18 mouse cellular contexts compared by ENCODE assay signal in the genomic region with DNA sequence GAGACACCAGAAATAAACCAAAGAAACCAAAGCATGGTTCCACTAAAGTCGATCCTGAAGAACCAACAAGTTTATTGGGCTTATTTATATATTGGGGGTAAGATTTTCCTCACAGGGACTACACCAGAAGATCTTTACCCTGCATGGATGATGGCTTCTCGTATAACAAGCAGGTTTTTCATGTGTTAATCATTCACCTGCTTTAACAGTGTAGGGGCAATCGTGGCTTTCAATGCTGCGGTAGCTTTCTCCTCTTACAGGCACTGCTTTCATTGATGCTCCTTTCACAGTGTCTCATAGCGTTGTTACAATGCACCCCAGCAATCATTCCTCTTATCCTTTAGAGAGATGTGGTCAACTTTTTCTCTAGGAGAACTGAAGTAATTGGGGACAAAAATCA. TPM values are rescaled to one million over a fixed set of nuclear protein-coding genes. Genes with fewer than 3 reads are reported as not detected.
"Had no signal": no experiment of that assay in that cellular context is flagged by ENCODE, and none has a peak within 500 bp of the region (broad histone marks: within the 10 kb centered on the region; RNA-seq: fewer than 3 reads in every experiment).

No protein-coding gene starts in this region.

- ATAC-seq: lung, postnatal 0 days; midbrain, embryonic 13.5 days; midbrain, embryonic 15.5 days had no signal

- H3K36me3 ChIP-seq: lung, embryonic 15.5 days; midbrain, embryonic 13.5 days; midbrain, embryonic 15.5 days; neural tube, embryonic 12.5 days; stomach, embryonic 15.5 days had no signal

- H3K9me3 ChIP-seq: lung, embryonic 15.5 days; megakaryocyte, embryonic 14.5 days; midbrain, embryonic 13.5 days; midbrain, embryonic 15.5 days; neural tube, embryonic 12.5 days; stomach, embryonic 15.5 days had no signal

- H3K9ac ChIP-seq: lung, embryonic 15.5 days; midbrain, embryonic 13.5 days; midbrain, embryonic 15.5 days; neural tube, embryonic 12.5 days; stomach, embryonic 15.5 days had no signal

- H3K27me3 ChIP-seq: lung, embryonic 15.5 days; megakaryocyte, embryonic 14.5 days; midbrain, embryonic 13.5 days; midbrain, embryonic 15.5 days; neural tube, embryonic 12.5 days; stomach, embryonic 15.5 days had no signal

- H3K4me3 ChIP-seq: lung, embryonic 15.5 days; megakaryocyte, embryonic 14.5 days; midbrain, embryonic 13.5 days; midbrain, embryonic 15.5 days; neural tube, embryonic 12.5 days; stomach, embryonic 15.5 days had no signal

- DNase-seq: lung, adult 2 months; lung, postnatal 14 days; lung, postnatal 36 days; right cerebral cortex, postnatal 14 days; thymus, adult 2 months; thymus, postnatal 25 days; thymus, postnatal 4 days had no signal

- H3K4me1 ChIP-seq: lung, embryonic 15.5 days; megakaryocyte, embryonic 14.5 days; midbrain, embryonic 13.5 days; midbrain, embryonic 15.5 days; neural tube, embryonic 12.5 days; stomach, embryonic 15.5 days had no signal

- H3K4me2 ChIP-seq: lung, embryonic 15.5 days; midbrain, embryonic 11.5 days; midbrain, embryonic 13.5 days; midbrain, embryonic 15.5 days; neural tube, embryonic 12.5 days; stomach, embryonic 15.5 days had no signal

- H3K27ac ChIP-seq: lung, embryonic 15.5 days; macrophage; midbrain, embryonic 13.5 days; midbrain, embryonic 15.5 days; neural tube, embryonic 12.5 days; stomach, embryonic 15.5 days; stomach, postnatal 0 days had no signal

RNA-seq across cellular contexts. Expression of gene Tmem45a2, which starts 32.6 kb away (rescaled TPM):
- polyA plus RNA-seq: lung, embryonic 15.5 days; lung, postnatal 0 days; macrophage; midbrain, embryonic 11.5 days; midbrain, embryonic 13.5 days; midbrain, embryonic 15.5 days; neural tube, embryonic 12.5 days; spleen, adult 2 months had no signal
